Mouse (Mus musculus): ENCODE measurements around the gene Lrrfip2.

GRCm38 (mm10) chr9:111170430-111170829, 53.0 kb downstream of the Lrrfip2 start:
- TF ChIP-seq CTCF (IDR thresholded peaks at IDR 0.05; ENCODE audit: low read depth) (no peak), EP300 (IDR thresholded peaks at IDR 0.05; ENCODE audit: low read depth) (no peak)
